Mouse (Mus musculus) cerebellum, adult 2 months (tissue): ENCODE data around the gene Phykpl.

ENCODE experiments used
- CTCF ChIP-seq: fragments of 200-500 bp; IDR thresholded peaks from 2 replicates; pipeline ENCODE4 v1.5.1; 2011; ENCODE audit warnings: low read depth, mild to moderate bottlenecking, control low read depth, low read length, moderate library complexity, borderline replicate concordance; ENCODE audit not compliant: insufficient read depth
- POLR2A ChIP-seq: fragments of 200-500 bp; IDR thresholded peaks from 2 replicates; pipeline ENCODE4 v1.6.1; 2011; ENCODE audit warnings: low read length, control low read depth, borderline replicate concordance; ENCODE audit not compliant: insufficient read depth

GRCm38 (mm10) chr11:51632130-51632753 is 47.7 kb downstream of the Phykpl start:
- TF ChIP-seq POLR2A (no peak), CTCF (no peak)
